ENCODE assay signal across 16 mouse cellular contexts in genomic region chr6:50815579-50815978, GRCm38 (mm10).
A peak's percentile ranks its signal among the peaks of the same experiment; 100 is the strongest.
DNase-seq lines count a peak whose midpoint lies in the region; ATAC-seq and TF ChIP-seq lines count a peak whose summit lies in the region.
"Had no signal": no experiment of that assay in that cellular context is flagged by ENCODE, and none has a peak within 500 bp of the region (broad histone marks: within the 10 kb centered on the region; RNA-seq: fewer than 3 reads in every experiment).

No protein-coding gene starts in this region.

- no peak for TF ChIP-seq CTCF in hindbrain, postnatal 0 days (IDR thresholded peaks at IDR 0.05; ENCODE audit: low read depth)
- TF ChIP-seq CTCF in kidney, adult 2 months (conservative IDR thresholded peaks at IDR 0.05; ENCODE audit: insufficient read depth, insufficient read length, low read depth, low read length) = no peak

- WGBS in neural tube, embryonic 13.5 days = 58% methylated on average over 8 of the region's 8 CpGs
- 45% methylated on average over 8 of the region's 8 CpGs for WGBS in forebrain, embryonic 15.5 days
- WGBS in hindbrain, postnatal 0 days = 40% methylated on average over 8 of the region's 8 CpGs
- 45% methylated on average over 8 of the region's 8 CpGs for WGBS in neural tube, embryonic 15.5 days
- 91% methylated on average over 8 of the region's 8 CpGs for WGBS in limb, embryonic 10.5 days
- 81% methylated on average over 8 of the region's 8 CpGs for WGBS in kidney, adult 2 months

- H3K9me3 ChIP-seq in neural tube, embryonic 13.5 days = no peaks in the 10 kb centered on the region
- H3K9me3 ChIP-seq in forebrain, embryonic 15.5 days = no peaks in the 10 kb centered on the region
- H3K9me3 ChIP-seq in hindbrain, postnatal 0 days (ENCODE audit: low read length) = no peaks in the 10 kb centered on the region
- no peaks in the 10 kb centered on the region for H3K9me3 ChIP-seq in neural tube, embryonic 15.5 days (replicated peaks)
- no peaks in the 10 kb centered on the region for H3K9me3 ChIP-seq in limb, embryonic 10.5 days (replicated peaks)
- H3K9me3 ChIP-seq: heart, embryonic 15.5 days; liver, embryonic 15.5 days had no signal

- peak; percentile 64 for ATAC-seq in neural tube, embryonic 13.5 days (ENCODE audit: low read depth)
- ATAC-seq in forebrain, embryonic 15.5 days (replicated peaks) = peak; percentile 74
- peak; percentile 69; the same call in 1 of the 2 replicates for ATAC-seq in hindbrain, postnatal 0 days
- ATAC-seq in neural tube, embryonic 15.5 days (ENCODE audit: low FRiP score) = no peak; the same call in 1 of the 2 replicates
- ATAC-seq: CD4-positive, CD25-positive, alpha-beta regulatory T cell, adult 4 months; inflammation-experienced regulatory T-cells, adult 6 months had no signal

- H3K9ac ChIP-seq in neural tube, embryonic 13.5 days = no peak overlapping the region
- no peak overlapping the region for H3K9ac ChIP-seq in forebrain, embryonic 15.5 days (replicated peaks)
- H3K9ac ChIP-seq in hindbrain, postnatal 0 days (replicated peaks; ENCODE audit: low read length) = no peak overlapping the region
- H3K9ac ChIP-seq in neural tube, embryonic 15.5 days (replicated peaks) = no peak overlapping the region
- H3K9ac ChIP-seq: heart, embryonic 15.5 days; liver, embryonic 15.5 days had no signal

- no peak overlapping the region for H3K4me3 ChIP-seq in neural tube, embryonic 13.5 days
- no peak overlapping the region for H3K4me3 ChIP-seq in forebrain, embryonic 15.5 days
- H3K4me3 ChIP-seq in hindbrain, postnatal 0 days (ENCODE audit: low read length) = no peak overlapping the region
- no peak overlapping the region for H3K4me3 ChIP-seq in neural tube, embryonic 15.5 days (replicated peaks)
- H3K4me3 ChIP-seq in limb, embryonic 10.5 days = no peak overlapping the region
- H3K4me3 ChIP-seq in kidney, adult 2 months (ENCODE audit: insufficient read depth, low read depth, low read length) = no peak overlapping the region
- H3K4me3 ChIP-seq: heart, embryonic 15.5 days; liver, embryonic 15.5 days had no signal

- DNase-seq in neural tube, embryonic 10.5 days (ENCODE audit: extremely low spot score, low spot score) = no peak
- DNase-seq in hindbrain, postnatal 0 days (ENCODE audit: low spot score) = no peak
- no peak for DNase-seq in limb, embryonic 10.5 days (ENCODE audit: low spot score)
- no peak for DNase-seq in kidney, adult 2 months
- DNase-seq: cerebellum, adult 18-20 months; kidney, postnatal 14 days; lung, postnatal 14 days; right cerebral cortex, postnatal 4 days; thymus, postnatal 25 days had no signal

- H3K27me3 ChIP-seq in neural tube, embryonic 13.5 days = no peaks in the 10 kb centered on the region
- no peaks in the 10 kb centered on the region for H3K27me3 ChIP-seq in forebrain, embryonic 15.5 days
- H3K27me3 ChIP-seq in hindbrain, postnatal 0 days (ENCODE audit: insufficient read depth, low read length) = no peaks in the 10 kb centered on the region
- H3K27me3 ChIP-seq in neural tube, embryonic 15.5 days (replicated peaks) = no peaks in the 10 kb centered on the region
- 0 out of 2 replicates have a peak, but pooled peaks cover 2% of the 10 kb centered on the region for H3K27me3 ChIP-seq in limb, embryonic 10.5 days (ENCODE audit: low read depth, poor library complexity, severe bottlenecking)
- H3K27me3 ChIP-seq in kidney, adult 2 months (replicated peaks; ENCODE audit: control insufficient read depth, insufficient read depth, low read length) = no peaks in the 10 kb centered on the region
- H3K27me3 ChIP-seq: heart, embryonic 15.5 days had no signal

- no peak for TF ChIP-seq POLR2A in kidney, adult 2 months (IDR thresholded peaks at IDR 0.05; ENCODE audit: low read depth, low read length)

- H3K36me3 ChIP-seq in neural tube, embryonic 13.5 days = no peaks in the 10 kb centered on the region
- H3K36me3 ChIP-seq in forebrain, embryonic 15.5 days = no peaks in the 10 kb centered on the region
- H3K36me3 ChIP-seq in hindbrain, postnatal 0 days (ENCODE audit: insufficient read depth, low read length) = no peaks in the 10 kb centered on the region
- no peaks in the 10 kb centered on the region for H3K36me3 ChIP-seq in neural tube, embryonic 15.5 days
- no peaks in the 10 kb centered on the region for H3K36me3 ChIP-seq in limb, embryonic 10.5 days
- H3K36me3 ChIP-seq in kidney, adult 2 months (ENCODE audit: control insufficient read depth, insufficient read depth, low read length) = no peaks in the 10 kb centered on the region
- H3K36me3 ChIP-seq: heart, embryonic 15.5 days; liver, embryonic 15.5 days had no signal

- peaks cover 47% of the 10 kb centered on the region for H3K4me1 ChIP-seq in neural tube, embryonic 13.5 days (replicated peaks)
- peaks cover 14% of the 10 kb centered on the region for H3K4me1 ChIP-seq in forebrain, embryonic 15.5 days
- H3K4me1 ChIP-seq in hindbrain, postnatal 0 days (ENCODE audit: insufficient read depth, low read length) = 0 out of 2 replicates have a peak, but pooled peaks cover 4% of the 10 kb centered on the region
- peaks cover 20% of the 10 kb centered on the region for H3K4me1 ChIP-seq in neural tube, embryonic 15.5 days
- peaks cover 61% of the 10 kb centered on the region for H3K4me1 ChIP-seq in limb, embryonic 10.5 days
- no peaks in the 10 kb centered on the region for H3K4me1 ChIP-seq in kidney, adult 2 months (ENCODE audit: control insufficient read depth, insufficient read depth, low read length)
- H3K4me1 ChIP-seq: liver, embryonic 15.5 days had no signal

- H3K4me2 ChIP-seq in neural tube, embryonic 13.5 days = no peak overlapping the region
- no peak overlapping the region for H3K4me2 ChIP-seq in forebrain, embryonic 15.5 days (replicated peaks)
- no peak overlapping the region for H3K4me2 ChIP-seq in hindbrain, postnatal 0 days (ENCODE audit: low read depth, low read length)
- H3K4me2 ChIP-seq in neural tube, embryonic 15.5 days = no peak overlapping the region
- H3K4me2 ChIP-seq: heart, embryonic 15.5 days; liver, embryonic 15.5 days had no signal

- H3K27ac ChIP-seq in neural tube, embryonic 13.5 days (replicated peaks) = peak overlapping the region; percentile 69
- H3K27ac ChIP-seq in forebrain, embryonic 15.5 days (replicated peaks) = peak overlapping the region; percentile 51
- H3K27ac ChIP-seq in hindbrain, postnatal 0 days = no peak overlapping the region
- peak overlapping the region; percentile 49 for H3K27ac ChIP-seq in neural tube, embryonic 15.5 days (replicated peaks)
- no peak overlapping the region for H3K27ac ChIP-seq in limb, embryonic 10.5 days
- no peak overlapping the region for H3K27ac ChIP-seq in kidney, adult 2 months (ENCODE audit: insufficient read depth, low read depth, low read length)
- H3K27ac ChIP-seq: heart, embryonic 15.5 days; liver, embryonic 15.5 days had no signal

Comparison
In these comparisons a context has a peak if more than half of its experiments do, and no peak if none do; other contexts are left out.
1. H3K27ac ChIP-seq: peak in neural tube, embryonic 13.5 days (single experiment), forebrain, embryonic 15.5 days (single experiment) and neural tube, embryonic 15.5 days (single experiment); none in hindbrain, postnatal 0 days (single experiment), limb, embryonic 10.5 days (single experiment) and kidney, adult 2 months (single experiment).